27 mouse cellular contexts compared by ENCODE assay signal in the genomic region with DNA sequence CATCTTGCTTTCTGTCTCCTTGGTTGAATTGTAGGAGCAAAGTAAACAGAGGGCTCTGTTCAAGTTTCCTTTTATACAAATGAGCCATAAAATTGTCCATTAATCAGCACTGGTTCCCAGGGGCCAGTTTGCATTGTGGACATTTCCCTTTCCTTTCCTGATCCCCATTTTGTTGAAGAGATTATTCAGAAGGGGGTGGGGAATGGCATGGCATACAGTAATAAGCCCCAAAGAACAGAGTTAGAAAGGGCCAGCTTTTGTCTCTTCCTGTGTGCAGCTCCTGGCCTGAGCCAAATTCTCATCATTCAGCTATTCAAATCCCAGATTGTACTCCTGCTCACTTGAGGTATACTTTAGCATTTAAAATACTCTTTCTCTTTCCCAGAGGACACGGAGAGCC.
DNase-seq lines count a peak whose midpoint lies in the region; ATAC-seq and TF ChIP-seq lines count a peak whose summit lies in the region.
"Had no signal": no experiment of that assay in that cellular context is flagged by ENCODE, and none has a peak within 500 bp of the region (broad histone marks: within the 10 kb centered on the region; RNA-seq: fewer than 3 reads in every experiment).

No protein-coding gene starts in this region.

- no peak overlapping the region for H3K4me2 ChIP-seq in hindbrain, embryonic 11.5 days (replicated peaks; ENCODE audit: low read depth, low read length)
- H3K4me2 ChIP-seq in midbrain, postnatal 0 days (ENCODE audit: low read depth, low read length, poor library complexity, severe bottlenecking) = no peak overlapping the region
- H3K4me2 ChIP-seq in midbrain, embryonic 11.5 days = no peak overlapping the region
- no peak overlapping the region for H3K4me2 ChIP-seq in forebrain, embryonic 15.5 days (replicated peaks)
- H3K4me2 ChIP-seq in hindbrain, embryonic 16.5 days (ENCODE audit: low read length) = no peak overlapping the region
- H3K4me2 ChIP-seq: heart, embryonic 15.5 days; liver, embryonic 15.5 days; lung, embryonic 15.5 days; midbrain, embryonic 13.5 days had no signal

- no peaks in the 10 kb centered on the region for H3K4me1 ChIP-seq in hindbrain, embryonic 11.5 days (replicated peaks; ENCODE audit: control insufficient read depth, insufficient read depth, low read length)
- H3K4me1 ChIP-seq in hindbrain, embryonic 10.5 days (replicated peaks) = peaks cover 8% of the 10 kb centered on the region; the same call in 1 of the 2 replicates
- no peaks in the 10 kb centered on the region for H3K4me1 ChIP-seq in midbrain, postnatal 0 days (ENCODE audit: insufficient read depth, low read length)
- peaks cover 7% of the 10 kb centered on the region; the same call in 1 of the 2 replicates for H3K4me1 ChIP-seq in midbrain, embryonic 11.5 days (ENCODE audit: control insufficient read depth, insufficient read depth, low read length)
- H3K4me1 ChIP-seq in forebrain, embryonic 15.5 days = peaks cover 9% of the 10 kb centered on the region; the same call in 1 of the 2 replicates
- H3K4me1 ChIP-seq in hindbrain, embryonic 16.5 days (ENCODE audit: control insufficient read depth, insufficient read depth, low read depth, low read length) = no peaks in the 10 kb centered on the region
- H3K4me1 ChIP-seq: heart, embryonic 15.5 days; limb, embryonic 10.5 days; liver, embryonic 15.5 days; lung, embryonic 15.5 days had no signal

- no peak overlapping the region for H3K4me3 ChIP-seq in hindbrain, embryonic 11.5 days (ENCODE audit: low read depth, low read length)
- no peak overlapping the region for H3K4me3 ChIP-seq in hindbrain, embryonic 10.5 days
- H3K4me3 ChIP-seq in midbrain, postnatal 0 days (ENCODE audit: low read depth, low read length) = no peak overlapping the region
- H3K4me3 ChIP-seq in midbrain, embryonic 11.5 days (ENCODE audit: low read depth, low read length) = no peak overlapping the region
- no peak overlapping the region for H3K4me3 ChIP-seq in forebrain, embryonic 15.5 days
- no peak overlapping the region for H3K4me3 ChIP-seq in hindbrain, embryonic 16.5 days (ENCODE audit: low read length)
- H3K4me3 ChIP-seq: heart, embryonic 15.5 days; limb, embryonic 10.5 days; liver, embryonic 15.5 days; lung, embryonic 15.5 days; midbrain, embryonic 13.5 days; myocyte had no signal

- peak; percentile 64; the same call in 1 of the 2 replicates for ATAC-seq in hindbrain, embryonic 11.5 days (ENCODE audit: low FRiP score)
- ATAC-seq in midbrain, postnatal 0 days (ENCODE audit: low FRiP score) = no peak
- no peak for ATAC-seq in midbrain, embryonic 11.5 days (ENCODE audit: low FRiP score)
- ATAC-seq in forebrain, embryonic 15.5 days (replicated peaks) = 0 out of 2 replicates have a peak, but pooled peaks have one; percentile 38
- ATAC-seq in hindbrain, embryonic 16.5 days = peak; percentile 85; the same call in 1 of the 2 replicates
- no peak for ATAC-seq in granulocyte monocyte progenitor cell, adult 5-6 weeks (replicated peaks; ENCODE audit: poor library complexity, severe bottlenecking)
- ATAC-seq: midbrain, embryonic 13.5 days; Patski had no signal

- TF ChIP-seq CTCF in midbrain, postnatal 0 days (IDR thresholded peaks at IDR 0.05) = no peak

- H3K9ac ChIP-seq in hindbrain, embryonic 11.5 days (ENCODE audit: low read depth, low read length) = no peak overlapping the region
- H3K9ac ChIP-seq in midbrain, postnatal 0 days (replicated peaks; ENCODE audit: low read length, poor library complexity, severe bottlenecking) = no peak overlapping the region
- no peak overlapping the region for H3K9ac ChIP-seq in midbrain, embryonic 11.5 days (ENCODE audit: low read length)
- no peak overlapping the region for H3K9ac ChIP-seq in forebrain, embryonic 15.5 days (replicated peaks)
- no peak overlapping the region for H3K9ac ChIP-seq in hindbrain, embryonic 16.5 days (ENCODE audit: low read depth, low read length)
- H3K9ac ChIP-seq: heart, embryonic 15.5 days; liver, embryonic 15.5 days; lung, embryonic 15.5 days; midbrain, embryonic 13.5 days had no signal

- WGBS in hindbrain, embryonic 11.5 days = 50% methylated on average over 1 of the region's 1 CpGs
- 78% methylated on average over 1 of the region's 1 CpGs for WGBS in hindbrain, embryonic 10.5 days
- 50% methylated on average over 1 of the region's 1 CpGs for WGBS in midbrain, postnatal 0 days
- WGBS in midbrain, embryonic 11.5 days = 72% methylated on average over 1 of the region's 1 CpGs
- 8% methylated on average over 1 of the region's 1 CpGs for WGBS in forebrain, embryonic 15.5 days
- 29% methylated on average over 1 of the region's 1 CpGs for WGBS in hindbrain, embryonic 16.5 days

- H3K9me3 ChIP-seq in hindbrain, embryonic 11.5 days (ENCODE audit: control insufficient read depth, low read length) = no peaks in the 10 kb centered on the region
- H3K9me3 ChIP-seq in hindbrain, embryonic 10.5 days = no peaks in the 10 kb centered on the region
- H3K9me3 ChIP-seq in midbrain, postnatal 0 days (ENCODE audit: low read length) = no peaks in the 10 kb centered on the region
- no peaks in the 10 kb centered on the region for H3K9me3 ChIP-seq in midbrain, embryonic 11.5 days (ENCODE audit: control insufficient read depth, low read length)
- H3K9me3 ChIP-seq in forebrain, embryonic 15.5 days = no peaks in the 10 kb centered on the region
- no peaks in the 10 kb centered on the region for H3K9me3 ChIP-seq in hindbrain, embryonic 16.5 days (ENCODE audit: control insufficient read depth, low read length)
- H3K9me3 ChIP-seq: heart, embryonic 15.5 days; limb, embryonic 10.5 days; liver, embryonic 15.5 days; lung, embryonic 15.5 days; midbrain, embryonic 13.5 days had no signal

- no peak for DNase-seq in hindbrain, embryonic 11.5 days (ENCODE audit: low spot score)
- DNase-seq in hindbrain, embryonic 10.5 days (ENCODE audit: low spot score) = no peak
- peak; percentile 21 for DNase-seq in midbrain, postnatal 0 days (ENCODE audit: low spot score)
- DNase-seq in midbrain, embryonic 11.5 days (ENCODE audit: low spot score, missing footprints) = no peak
- DNase-seq in spleen, adult 12 weeks (ENCODE audit: low spot score) = no peak
- DNase-seq: B cell, adult 2 months; cerebellum, adult 11-12 months; cerebellum, postnatal 10 days; gastrocnemius, postnatal 36 days; heart, postnatal 36 days; kidney, adult 8-10 months; kidney, postnatal 14 days; liver; right cerebral cortex, postnatal 25 days; thymus, postnatal 14 days had no signal

- peak overlapping the region; percentile 45; the same call in 1 of the 2 replicates for H3K27ac ChIP-seq in hindbrain, embryonic 11.5 days (ENCODE audit: low read depth, low read length)
- no peak overlapping the region for H3K27ac ChIP-seq in hindbrain, embryonic 10.5 days
- H3K27ac ChIP-seq in midbrain, postnatal 0 days (ENCODE audit: low read depth, low read length) = no peak overlapping the region
- no peak overlapping the region for H3K27ac ChIP-seq in midbrain, embryonic 11.5 days (ENCODE audit: low read depth, low read length)
- H3K27ac ChIP-seq in forebrain, embryonic 15.5 days (replicated peaks) = peak overlapping the region; percentile 32; the same call in 1 of the 2 replicates
- no peak overlapping the region for H3K27ac ChIP-seq in hindbrain, embryonic 16.5 days (ENCODE audit: low read depth, low read length)
- H3K27ac ChIP-seq: heart, embryonic 15.5 days; limb, embryonic 10.5 days; liver, embryonic 15.5 days; lung, embryonic 15.5 days; midbrain, embryonic 13.5 days had no signal

- no peaks in the 10 kb centered on the region for H3K36me3 ChIP-seq in hindbrain, embryonic 11.5 days (ENCODE audit: control insufficient read depth, insufficient read depth, low read length)
- no peaks in the 10 kb centered on the region for H3K36me3 ChIP-seq in hindbrain, embryonic 10.5 days
- H3K36me3 ChIP-seq in midbrain, postnatal 0 days (ENCODE audit: insufficient read depth, low read length) = no peaks in the 10 kb centered on the region
- no peaks in the 10 kb centered on the region for H3K36me3 ChIP-seq in midbrain, embryonic 11.5 days (ENCODE audit: control insufficient read depth, insufficient read depth, low read length)
- H3K36me3 ChIP-seq in forebrain, embryonic 15.5 days = no peaks in the 10 kb centered on the region
- H3K36me3 ChIP-seq in hindbrain, embryonic 16.5 days (ENCODE audit: control insufficient read depth, insufficient read depth, low read length) = no peaks in the 10 kb centered on the region
- H3K36me3 ChIP-seq: G1E; heart, embryonic 15.5 days; limb, embryonic 10.5 days; liver, embryonic 15.5 days; lung, embryonic 15.5 days; midbrain, embryonic 13.5 days had no signal

- H3K27me3 ChIP-seq in hindbrain, embryonic 11.5 days (ENCODE audit: control insufficient read depth, insufficient read depth, low read length) = no peaks in the 10 kb centered on the region
- H3K27me3 ChIP-seq in hindbrain, embryonic 10.5 days (ENCODE audit: insufficient read depth, poor library complexity, severe bottlenecking) = no peaks in the 10 kb centered on the region
- H3K27me3 ChIP-seq in midbrain, postnatal 0 days (ENCODE audit: insufficient read depth, low read length) = no peaks in the 10 kb centered on the region
- H3K27me3 ChIP-seq in midbrain, embryonic 11.5 days (ENCODE audit: control insufficient read depth, insufficient read depth, low read length) = no peaks in the 10 kb centered on the region
- H3K27me3 ChIP-seq in forebrain, embryonic 15.5 days = no peaks in the 10 kb centered on the region
- H3K27me3 ChIP-seq in hindbrain, embryonic 16.5 days (replicated peaks; ENCODE audit: control insufficient read depth, insufficient read depth, low read length) = no peaks in the 10 kb centered on the region
- H3K27me3 ChIP-seq: CH12.LX; heart, embryonic 15.5 days; liver, embryonic 15.5 days; lung, embryonic 15.5 days had no signal

Comparison
In these comparisons a context has a peak if more than half of its experiments do, and no peak if none do; other contexts are left out.
1. H3K27ac ChIP-seq: peak in hindbrain, embryonic 11.5 days (single experiment) and forebrain, embryonic 15.5 days (single experiment); none in hindbrain, embryonic 10.5 days (single experiment), midbrain, postnatal 0 days (single experiment), midbrain, embryonic 11.5 days (single experiment) and hindbrain, embryonic 16.5 days (single experiment).
2. ATAC-seq: peak in hindbrain, embryonic 11.5 days (single experiment), forebrain, embryonic 15.5 days (single experiment) and hindbrain, embryonic 16.5 days (single experiment); none in midbrain, postnatal 0 days (single experiment), midbrain, embryonic 11.5 days (single experiment) and granulocyte monocyte progenitor cell, adult 5-6 weeks (single experiment).